Mouse (Mus musculus) embryonic facial prominence, embryonic 11.5 days (tissue): ENCODE data around the gene Arid3b. TPM values are rescaled to one million over a fixed set of nuclear protein-coding genes. Genes with fewer than 3 reads are reported as not detected.
A peak's percentile ranks its signal among the peaks of the same experiment; 100 is the strongest.

Experiments used
- ATAC-seq: fragments of 200-750 bp; cut with Nextera tagmentation; replicated peaks from 2 replicates; pipeline ENCODE4 v1.8.0; 2017; ENCODE audit warnings: low read depth; ENCODE audit not compliant: insufficient number of reproducible peaks, low FRiP score, low TSS enrichment
- DNase-seq: peaks from one replicate; pipeline ENCODE4 v3.0.0-alpha.2; 2015; ENCODE audit warnings: low spot score
- H3K27ac ChIP-seq: fragments of 300-500 bp; sonication (generic); replicated peaks from 2 replicates; pipeline ENCODE4 v1.5.1; 2014; ENCODE audit warnings: mild to moderate bottlenecking, low read depth, low read length, control low read depth
- H3K27me3 ChIP-seq: fragments of 300-500 bp; sonication (generic); 2 replicates; pipeline ENCODE4 v1.6.1; 2014; ENCODE audit warnings: mild to moderate bottlenecking, low read length, moderate library complexity, mixed read lengths; ENCODE audit not compliant: control insufficient read depth, insufficient read depth
- H3K36me3 ChIP-seq: fragments of 300-500 bp; sonication (generic); replicated peaks from 2 replicates; pipeline ENCODE4 v1.6.1; 2014; ENCODE audit warnings: low read depth, mild to moderate bottlenecking, low read length, moderate library complexity, mixed read lengths; ENCODE audit not compliant: control insufficient read depth, insufficient read depth
- H3K4me1 ChIP-seq: fragments of 300-500 bp; sonication (generic); 2 replicates; pipeline ENCODE4 v1.6.1; 2014; ENCODE audit warnings: low read length, mixed read lengths; ENCODE audit not compliant: control insufficient read depth, insufficient read depth
- H3K4me2 ChIP-seq: fragments of 300-500 bp; sonication (generic); 2 replicates; pipeline ENCODE4 v1.6.1; 2014; ENCODE audit warnings: low read depth, mild to moderate bottlenecking, control low read depth, low read length, moderate library complexity
- H3K4me3 ChIP-seq: fragments of 300-500 bp; sonication (generic); 2 replicates; pipeline ENCODE4 v1.5.1; 2014; ENCODE audit warnings: low read depth, low read length, control low read depth
- H3K9ac ChIP-seq: fragments of 300-500 bp; sonication (generic); replicated peaks from 2 replicates; pipeline ENCODE4 v1.6.1; 2014; ENCODE audit warnings: mild to moderate bottlenecking, control low read depth, low read length
- H3K9me3 ChIP-seq: fragments of 300-500 bp; sonication (generic); replicated peaks from 2 replicates; pipeline ENCODE4 v1.6.1; 2016; ENCODE audit warnings: mild to moderate bottlenecking, low read length, inconsistent platforms, mixed read lengths; ENCODE audit not compliant: control insufficient read depth
- WGBS: fragments of 180-500 bp; shearing (Covaris S2); extraction: QIAGEN DNeasy Blood & Tissue Kit; methylation state at CpG from one replicate; pipeline ENCODE4 v1.1.7; 2014; 5-methylcytosine and 5-hydroxymethylcytosine counted together
- polyA plus RNA-seq: library from polyadenylated mRNA; unstranded; fragments of >200 nt; fragmentation: Nextera tagmentation; extraction: Ambion mirVana; gene quantifications from 2 replicates; pipeline ENCODE4 v1.2.1, GENCODE M21; 2014

Gene Arid3b
- polyA plus RNA-seq, 1 experiment from 2014 or later: 23.2 TPM

GRCm38 (mm10) chr9:57839032-57839431, 2.4 kb upstream of the Arid3b start:
- H3K27me3 ChIP-seq: no peaks in the 10 kb centered on the region
- no peak overlapping the region for H3K9ac ChIP-seq
- no peaks in the 10 kb centered on the region; the same call in 1 of the 2 replicates for H3K4me1 ChIP-seq
- H3K27ac ChIP-seq: no peak overlapping the region
- no peak for DNase-seq
- WGBS: 88% methylated on average over 2 of the region's 2 CpGs
- H3K36me3 ChIP-seq: no peaks in the 10 kb centered on the region
- no peak overlapping the region for H3K4me2 ChIP-seq
- no peak for ATAC-seq
- H3K9me3 ChIP-seq: no peaks in the 10 kb centered on the region
- no peak overlapping the region for H3K4me3 ChIP-seq

GRCm38 (mm10) chr9:57835841-57836514, 615 bp downstream of the Arid3b start:
- WGBS: 2% methylated on average over 22 of the region's 22 CpGs
- H3K4me3 ChIP-seq: peak overlapping the region; percentile 81
- no peaks in the 10 kb centered on the region for H3K9me3 ChIP-seq
- peak overlapping the region; percentile 71 for H3K9ac ChIP-seq
- H3K4me2 ChIP-seq: peak overlapping the region; percentile 78
- H3K4me1 ChIP-seq: no peaks in the 10 kb centered on the region; the same call in 1 of the 2 replicates
- peak; percentile 42 for DNase-seq
- peak overlapping the region; percentile 57; the same call in 1 of the 2 replicates for H3K27ac ChIP-seq
- no peaks in the 10 kb centered on the region for H3K36me3 ChIP-seq
- no peak for ATAC-seq
- no peaks in the 10 kb centered on the region for H3K27me3 ChIP-seq

GRCm38 (mm10) chr9:57834629-57835417, 1.8 kb downstream of the Arid3b start:
- 0 out of 2 replicates have a peak overlapping the region, but pooled peaks have one; percentile 3 for H3K4me3 ChIP-seq
- no peak overlapping the region for H3K27ac ChIP-seq
- no peaks in the 10 kb centered on the region for H3K9me3 ChIP-seq
- no peak overlapping the region for H3K9ac ChIP-seq
- H3K4me2 ChIP-seq: peak overlapping the region; percentile 30
- ATAC-seq (no peak), DNase-seq (peak; percentile 59)
- H3K27me3 ChIP-seq: no peaks in the 10 kb centered on the region
- no peaks in the 10 kb centered on the region; the same call in 1 of the 2 replicates for H3K4me1 ChIP-seq
- no peaks in the 10 kb centered on the region for H3K36me3 ChIP-seq
- 8% methylated on average over 11 of the region's 11 CpGs for WGBS

DNA sequence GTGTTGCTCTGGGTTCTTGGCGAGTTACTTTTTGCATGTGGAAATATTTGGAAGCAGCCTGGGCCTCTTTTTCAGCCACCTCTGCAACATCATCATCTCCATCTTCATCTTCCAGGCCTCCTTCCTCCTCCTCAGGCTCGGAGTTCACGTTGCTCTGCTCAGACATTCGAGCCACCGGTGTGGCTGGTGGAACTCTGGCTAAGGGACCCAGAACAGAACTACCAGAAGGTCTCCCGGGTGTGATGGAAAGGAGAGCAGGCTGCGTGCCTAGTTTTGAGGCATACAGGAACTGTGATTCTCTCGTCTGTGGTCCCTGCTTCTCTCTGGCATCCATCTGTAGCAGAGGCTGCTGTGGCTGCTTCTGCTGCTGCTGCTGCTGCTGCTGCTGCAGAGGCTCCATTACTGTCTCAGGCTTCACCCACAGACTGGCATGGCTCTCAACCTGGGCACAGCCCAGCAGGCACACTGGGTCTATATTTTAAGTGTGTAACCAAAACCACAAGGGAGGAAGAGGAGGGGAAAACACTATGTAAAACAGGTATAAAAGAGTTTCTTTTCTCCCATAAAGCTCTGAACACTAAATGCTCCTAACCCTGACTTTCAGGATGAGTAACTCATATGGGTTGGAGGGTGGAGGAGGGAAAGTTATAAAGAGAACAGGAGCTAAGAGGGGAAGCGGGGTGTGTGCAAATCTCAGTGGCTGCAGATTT, 2.7 kb downstream of the Arid3b start:
- no peak overlapping the region for H3K9ac ChIP-seq
- 65% methylated on average over 9 of the region's 9 CpGs for WGBS
- H3K27ac ChIP-seq: no peak overlapping the region
- no peaks in the 10 kb centered on the region for H3K9me3 ChIP-seq
- H3K4me1 ChIP-seq: no peaks in the 10 kb centered on the region; the same call in 1 of the 2 replicates
- DNase-seq: no peak
- H3K27me3 ChIP-seq: no peaks in the 10 kb centered on the region
- no peak overlapping the region for H3K4me2 ChIP-seq
- H3K4me3 ChIP-seq: no peak overlapping the region
- no peak for ATAC-seq
- H3K36me3 ChIP-seq: no peaks in the 10 kb centered on the region

GRCm38 (mm10) chr9:57831267-57832082, 5.1 kb downstream of the Arid3b start:
- Histone ChIP-seq H3K9me3 (no peaks in the 10 kb centered on the region), H3K27ac (0 out of 2 replicates have a peak overlapping the region, but pooled peaks have one; percentile 49), H3K4me2 (0 out of 2 replicates have a peak overlapping the region, but pooled peaks have one; percentile 3), H3K4me3 (no peak overlapping the region), H3K4me1 (no peaks in the 10 kb centered on the region; the same call in 1 of the 2 replicates), H3K9ac (peak overlapping the region; percentile 22; the same call in 1 of the 2 replicates), H3K27me3 (no peaks in the 10 kb centered on the region), H3K36me3 (no peaks in the 10 kb centered on the region)
- 24% methylated on average over 24 of the region's 24 CpGs for WGBS
- peak; percentile 92 for ATAC-seq
- peak; percentile 91 for DNase-seq

GRCm38 (mm10) chr9:57829812-57830557, 6.6 kb downstream of the Arid3b start:
- Histone ChIP-seq H3K27me3 (no peaks in the 10 kb centered on the region), H3K9ac (no peak overlapping the region), H3K9me3 (no peaks in the 10 kb centered on the region), H3K4me3 (no peak overlapping the region), H3K27ac (no peak overlapping the region), H3K4me1 (no peaks in the 10 kb centered on the region; the same call in 1 of the 2 replicates), H3K36me3 (no peaks in the 10 kb centered on the region), H3K4me2 (no peak overlapping the region)
- 35% methylated on average over 6 of the region's 6 CpGs for WGBS
- ATAC-seq (no peak), DNase-seq (no peak)

DNA sequence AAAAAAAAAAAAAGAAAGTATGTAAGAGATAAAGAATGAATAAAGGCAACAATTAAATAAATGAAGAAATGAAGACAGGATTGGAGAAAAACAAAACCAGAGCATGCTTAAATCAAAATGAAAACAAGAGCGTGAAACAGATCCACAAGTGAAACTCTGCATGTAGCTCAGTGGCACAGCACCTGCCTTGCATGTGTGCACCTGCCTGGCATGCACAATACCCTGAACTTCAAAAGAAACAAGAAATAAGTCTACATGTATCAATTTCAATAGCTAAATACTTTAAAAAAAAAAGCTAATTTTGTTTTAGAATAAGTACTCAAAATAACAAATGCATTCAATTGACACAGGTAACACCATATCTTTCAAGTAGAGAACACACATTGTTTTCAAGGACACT, 13.2 kb downstream of the Arid3b start:
- H3K9me3 ChIP-seq: no peaks in the 10 kb centered on the region
- no peak overlapping the region for H3K27ac ChIP-seq
- ATAC-seq: no peak
- H3K4me3 ChIP-seq: no peak overlapping the region
- WGBS: 90% methylated on average over 1 of the region's 1 CpGs
- DNase-seq: no peak
- no peaks in the 10 kb centered on the region for H3K27me3 ChIP-seq
- no peak overlapping the region for H3K9ac ChIP-seq
- H3K36me3 ChIP-seq: no peaks in the 10 kb centered on the region
- no peak overlapping the region for H3K4me2 ChIP-seq
- H3K4me1 ChIP-seq: 0 out of 2 replicates have a peak, but pooled peaks cover 3% of the 10 kb centered on the region
